Mouse (Mus musculus) midbrain, postnatal 0 days (tissue): ENCODE measurements around the gene Tldc1. TPM values are rescaled to one million over a fixed set of nuclear protein-coding genes. Genes with fewer than 3 reads are reported as not detected.

Experiments
- ATAC-seq: fragments of 200-750 bp; cut with Nextera tagmentation; 2 replicates; pipeline ENCODE4 v1.8.0; 2017; ENCODE audit warnings: moderate number of reproducible peaks, mild to moderate bottlenecking, moderate TSS enrichment, moderate library complexity; ENCODE audit not compliant: low FRiP score
- DNase-seq: peaks from one replicate; pipeline ENCODE4 v3.0.0-alpha.2; 2015; ENCODE audit warnings: low spot score
- H3K27ac ChIP-seq: fragments of 300-500 bp; sonication (generic); 2 replicates; pipeline ENCODE4 v1.5.1; 2014; ENCODE audit warnings: low read depth, mild to moderate bottlenecking, low read length, mixed read lengths
- H3K27me3 ChIP-seq: fragments of 300-500 bp; sonication (generic); 2 replicates; pipeline ENCODE4 v1.6.1; 2014; ENCODE audit warnings: low read length, control low read depth, mixed read lengths; ENCODE audit not compliant: insufficient read depth
- H3K36me3 ChIP-seq: fragments of 300-500 bp; sonication (generic); 2 replicates; pipeline ENCODE4 v1.6.1; 2014; ENCODE audit warnings: low read length, control low read depth, mixed read lengths; ENCODE audit not compliant: insufficient read depth
- H3K4me1 ChIP-seq: fragments of 300-500 bp; sonication (generic); 2 replicates; pipeline ENCODE4 v1.6.1; 2014; ENCODE audit warnings: mild to moderate bottlenecking, control low read depth, antibody characterized with exemption, low read length, mixed read lengths; ENCODE audit not compliant: insufficient read depth
- H3K4me2 ChIP-seq: fragments of 300-500 bp; sonication (generic); 2 replicates; pipeline ENCODE4 v1.6.1; 2014; ENCODE audit warnings: low read depth, mild to moderate bottlenecking, low read length, mixed read lengths; ENCODE audit not compliant: poor library complexity, severe bottlenecking
- H3K4me3 ChIP-seq: fragments of 300-500 bp; sonication (generic); 2 replicates; pipeline ENCODE4 v1.5.1; 2014; ENCODE audit warnings: low read depth, mild to moderate bottlenecking, low read length, moderate library complexity
- H3K9ac ChIP-seq: fragments of 300-500 bp; sonication (generic); replicated peaks from 2 replicates; pipeline ENCODE4 v1.6.1; 2014; ENCODE audit warnings: mild to moderate bottlenecking, low read length, moderate library complexity, mixed read lengths; ENCODE audit not compliant: poor library complexity, severe bottlenecking
- H3K9me3 ChIP-seq: fragments of 300-500 bp; sonication (generic); 2 replicates; pipeline ENCODE4 v1.6.1; 2016; ENCODE audit warnings: low read length, control low read depth
- CTCF ChIP-seq: IDR thresholded peaks from 2 replicates; pipeline ENCODE4 v1.5.1; 2016; ENCODE audit warnings: antibody characterized with exemption, mild to moderate bottlenecking
- WGBS: fragments of 180-500 bp; shearing (Covaris S2); extraction: QIAGEN DNeasy Blood & Tissue Kit; methylation state at CpG from one replicate; pipeline ENCODE4 v1.1.7; 2014; 5-methylcytosine and 5-hydroxymethylcytosine counted together
- polyA plus RNA-seq: library from polyadenylated mRNA; unstranded; fragments of >200 nt; fragmentation: Nextera tagmentation; extraction: Ambion mirVana; gene quantifications from 2 replicates; pipeline ENCODE4 v1.2.1, GENCODE M21; 2015
- total RNA-seq: library from RNA; depleted of rRNA; stranded (reverse); fragments of >200 nt; gene quantifications from 2 replicates; pipeline ENCODE4 v1.2.3, GENCODE M21; 2014

The Tldc1 gene
- total and polyA plus RNA-seq, 2 experiments from 2014 or later: 6.7 to 20.4 TPM

GRCm38 (mm10) chr8:119776668-119777245 is 1.5 kb downstream of the Tldc1 start:
- peak overlapping the region; percentile 84; the same call in 1 of the 2 replicates for H3K4me2 ChIP-seq
- no peak for DNase-seq
- no peaks in the 10 kb centered on the region for H3K36me3 ChIP-seq
- H3K4me1 ChIP-seq: peaks cover 11% of the 10 kb centered on the region
- H3K9ac ChIP-seq: no peak overlapping the region
- no peaks in the 10 kb centered on the region for H3K9me3 ChIP-seq
- no peak overlapping the region for H3K27ac ChIP-seq
- no peaks in the 10 kb centered on the region for H3K27me3 ChIP-seq
- TF ChIP-seq CTCF: no peak
- ATAC-seq: no peak
- WGBS: 88% methylated on average over 7 of the region's 7 CpGs
- H3K4me3 ChIP-seq: no peak overlapping the region

GRCm38 (mm10) chr8:119765761-119766444 is 12.3 kb downstream of the Tldc1 start:
- WGBS: 85% methylated on average over 21 of the region's 22 CpGs

GRCm38 (mm10) chr8:119765311-119765710 is 12.9 kb downstream of the Tldc1 start:
- no peak overlapping the region for H3K4me3 ChIP-seq
- no peak for TF ChIP-seq CTCF
- 87% methylated on average over 10 of the region's 10 CpGs for WGBS

More at GRCm38 (mm10) chr8:119765761-119766444, 12.3 kb downstream of the Tldc1 start:
- no peak overlapping the region for H3K27ac ChIP-seq
- H3K4me3 ChIP-seq: no peak overlapping the region
- ATAC-seq (no peak), DNase-seq (no peak)
- peaks cover 42% of the 10 kb centered on the region for H3K36me3 ChIP-seq
- TF ChIP-seq CTCF: no peak
- no peaks in the 10 kb centered on the region for H3K27me3 ChIP-seq
- no peak overlapping the region for H3K4me2 ChIP-seq
- no peaks in the 10 kb centered on the region for H3K9me3 ChIP-seq
- H3K9ac ChIP-seq: no peak overlapping the region
- no peaks in the 10 kb centered on the region for H3K4me1 ChIP-seq

GRCm38 (mm10) chr8:119762226-119763220 is 15.7 kb downstream of the Tldc1 start:
- no peaks in the 10 kb centered on the region; the same call in 1 of the 2 replicates for H3K4me1 ChIP-seq
- H3K36me3 ChIP-seq: peaks cover 34% of the 10 kb centered on the region
- no peaks in the 10 kb centered on the region for H3K27me3 ChIP-seq
- WGBS: 92% methylated on average over 21 of the region's 21 CpGs
- H3K9ac ChIP-seq: no peak overlapping the region
- no peak for ATAC-seq
- no peak overlapping the region for H3K4me2 ChIP-seq
- no peak for DNase-seq
- H3K9me3 ChIP-seq: no peaks in the 10 kb centered on the region
- no peak for TF ChIP-seq CTCF
- no peak overlapping the region for H3K27ac ChIP-seq
- H3K4me3 ChIP-seq: no peak overlapping the region

More at GRCm38 (mm10) chr8:119765311-119765710, 12.9 kb downstream of the Tldc1 start:
- Histone ChIP-seq H3K4me1 (no peaks in the 10 kb centered on the region), H3K27me3 (no peaks in the 10 kb centered on the region), H3K9ac (no peak overlapping the region), H3K27ac (no peak overlapping the region), H3K4me2 (no peak overlapping the region), H3K9me3 (no peaks in the 10 kb centered on the region), H3K36me3 (peaks cover 46% of the 10 kb centered on the region)
- ATAC-seq (no peak), DNase-seq (no peak)

- Histone ChIP-seq H3K9me3 (no peaks in the 10 kb centered on the region), H3K4me3 (no peak overlapping the region), H3K36me3 (peaks cover 32% of the 10 kb centered on the region), H3K4me1 (no peaks in the 10 kb centered on the region; the same call in 1 of the 2 replicates), H3K27me3 (no peaks in the 10 kb centered on the region), H3K27ac (no peak overlapping the region), H3K4me2 (no peak overlapping the region), H3K9ac (no peak overlapping the region)
- no peak for TF ChIP-seq CTCF
- DNase-seq (no peak), ATAC-seq (no peak)
- WGBS: 89% methylated on average over 11 of the region's 11 CpGs
Observed at GRCm38 (mm10) chr8:119761692-119762091, 16.5 kb downstream of the Tldc1 start.
